Mouse (Mus musculus): ENCODE measurements at regions not wholly inside any gene's neighbourhood (a gene's known extent, or its start where the extent isn't known, plus 50 kb on each side); places are given as distances from the start of the nearest gene placed in this dataset.

GRCm38 (mm10) chr9:43984181-43985062, 58.8 kb upstream of the Thy1 start:
- Histone ChIP-seq H3K27me3 (ENCODE audit: control insufficient read depth, insufficient read depth, low read length) (no peaks in the 10 kb centered on the region), H3K27ac (ENCODE audit: insufficient read depth, low read length) (no peak overlapping the region), H3K4me1 (ENCODE audit: control insufficient read depth, insufficient read depth, low read length) (0 out of 2 replicates have a peak, but pooled peaks cover 2% of the 10 kb centered on the region), H3K4me3 (replicated peaks; ENCODE audit: insufficient read depth, low read depth, low read length) (no peak overlapping the region)
- 28% methylated on average over 8 of the region's 8 CpGs for WGBS
- peak; percentile 96 for TF ChIP-seq CTCF (IDR thresholded peaks at IDR 0.05; ENCODE audit: borderline replicate concordance, insufficient read depth, low read depth, low read length)
- no peak for TF ChIP-seq POLR2A (IDR thresholded peaks at IDR 0.05; ENCODE audit: borderline replicate concordance, insufficient read depth, low read length)
- DNase-seq, result peak; percentile 87 to 92

- WGBS, result 95% methylated on average over 6 of the region's 6 CpGs
- DNase-seq, result no peak
- TF ChIP-seq POLR2A (IDR thresholded peaks at IDR 0.05; ENCODE audit: borderline replicate concordance, insufficient read depth, low read length) (no peak), CTCF (IDR thresholded peaks at IDR 0.05; ENCODE audit: borderline replicate concordance, insufficient read depth, low read depth, low read length) (no peak)
- no peak overlapping the region for H3K27ac ChIP-seq (ENCODE audit: insufficient read depth, low read length)
- H3K27me3 ChIP-seq (ENCODE audit: control insufficient read depth, insufficient read depth, low read length), result no peaks in the 10 kb centered on the region
- no peak overlapping the region for H3K4me3 ChIP-seq (replicated peaks; ENCODE audit: insufficient read depth, low read depth, low read length)
- H3K4me1 ChIP-seq (ENCODE audit: control insufficient read depth, insufficient read depth, low read length), result 0 out of 2 replicates have a peak, but pooled peaks cover 2% of the 10 kb centered on the region
Measured at GRCm38 (mm10) chr9:43987957-43988356, 55.2 kb upstream of the Thy1 start.

- Histone ChIP-seq H3K4me3 (replicated peaks; ENCODE audit: insufficient read depth, low read depth, low read length) (no peak overlapping the region), H3K27ac (ENCODE audit: insufficient read depth, low read length) (no peak overlapping the region), H3K4me1 (ENCODE audit: control insufficient read depth, insufficient read depth, low read length) (0 out of 2 replicates have a peak, but pooled peaks cover 2% of the 10 kb centered on the region), H3K27me3 (ENCODE audit: control insufficient read depth, insufficient read depth, low read length) (no peaks in the 10 kb centered on the region)
- 54% methylated on average over 13 of the region's 13 CpGs for WGBS
- no peak for DNase-seq
- TF ChIP-seq POLR2A (IDR thresholded peaks at IDR 0.05; ENCODE audit: borderline replicate concordance, insufficient read depth, low read length), result no peak
- TF ChIP-seq CTCF (IDR thresholded peaks at IDR 0.05; ENCODE audit: borderline replicate concordance, insufficient read depth, low read depth, low read length), result no peak
Measured at GRCm38 (mm10) chr9:43988981-43989860, 54.0 kb upstream of the Thy1 start.

DNA sequence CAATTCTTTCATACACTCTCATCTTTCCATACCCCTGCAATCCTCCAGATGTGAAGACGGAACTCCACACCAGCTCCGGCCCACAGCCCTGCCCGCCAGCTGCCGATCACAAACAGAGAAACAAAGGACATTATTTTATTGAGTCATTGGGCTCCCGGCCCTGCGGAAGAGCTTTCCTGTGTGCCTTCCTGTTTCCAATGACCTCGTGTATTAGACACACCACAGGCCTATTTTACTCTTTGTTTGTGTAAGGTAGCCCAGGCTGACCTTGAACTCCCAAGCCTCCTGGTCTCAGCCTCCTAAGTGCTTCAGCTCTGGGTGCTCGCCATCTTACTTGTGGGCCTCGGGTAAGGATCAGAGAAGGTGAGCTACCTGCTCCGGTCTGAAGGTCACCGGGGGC, 53.1 kb upstream of the Thy1 start:
- no peak for DNase-seq
- WGBS, result 90% methylated on average over 11 of the region's 11 CpGs
- no peaks in the 10 kb centered on the region for H3K27me3 ChIP-seq (ENCODE audit: control insufficient read depth, insufficient read depth, low read length)
- no peak overlapping the region for H3K27ac ChIP-seq (ENCODE audit: insufficient read depth, low read length)
- no peaks in the 10 kb centered on the region for H3K4me1 ChIP-seq (ENCODE audit: control insufficient read depth, insufficient read depth, low read length)
- H3K4me3 ChIP-seq (replicated peaks; ENCODE audit: insufficient read depth, low read depth, low read length), result no peak overlapping the region
- TF ChIP-seq POLR2A (IDR thresholded peaks at IDR 0.05; ENCODE audit: borderline replicate concordance, insufficient read depth, low read length), result no peak
- no peak for TF ChIP-seq CTCF (IDR thresholded peaks at IDR 0.05; ENCODE audit: borderline replicate concordance, insufficient read depth, low read depth, low read length)

- Histone ChIP-seq H3K4me3 (replicated peaks; ENCODE audit: insufficient read depth, low read depth, low read length) (no peak overlapping the region), H3K4me1 (ENCODE audit: control insufficient read depth, insufficient read depth, low read length) (no peaks in the 10 kb centered on the region), H3K27ac (ENCODE audit: insufficient read depth, low read length) (no peak overlapping the region), H3K27me3 (ENCODE audit: control insufficient read depth, insufficient read depth, low read length) (no peaks in the 10 kb centered on the region)
- DNase-seq, result no peak
- 51% methylated on average over 9 of the region's 9 CpGs for WGBS
- TF ChIP-seq CTCF (IDR thresholded peaks at IDR 0.05; ENCODE audit: borderline replicate concordance, insufficient read depth, low read depth, low read length) (no peak), POLR2A (IDR thresholded peaks at IDR 0.05; ENCODE audit: borderline replicate concordance, insufficient read depth, low read length) (no peak)
Measured at GRCm38 (mm10) chr9:43993221-43993976, 49.8 kb upstream of the Thy1 start.
